Mouse (Mus musculus) heart, adult 18-20 months (tissue): ENCODE results near the gene Dcx. TPM values are rescaled to one million over a fixed set of nuclear protein-coding genes. Genes with fewer than 3 reads are reported as not detected.

Source experiments
- DNase-seq, 2 experiments: peaks; one replicate each; pipeline ENCODE4 v3.0.0; 2021 to 2022; ENCODE audit warnings: mixed read lengths in 1 of 2
- long read RNA-seq, 2 experiments: library from polyadenylated mRNA; stranded (forward); transcript quantifications; one replicate each; pipeline ENCODE4 v2.0.0; 2021
- total RNA-seq, 2 experiments: library from RNA; stranded (reverse); gene quantifications; 2 replicates each; pipeline ENCODE4 v1.2.3; 2021

The Dcx gene
- total RNA-seq, result not detected
- long read RNA-seq, experiment 1, result 0 reads
- long read RNA-seq, experiment 2, result 0 reads

DNA sequence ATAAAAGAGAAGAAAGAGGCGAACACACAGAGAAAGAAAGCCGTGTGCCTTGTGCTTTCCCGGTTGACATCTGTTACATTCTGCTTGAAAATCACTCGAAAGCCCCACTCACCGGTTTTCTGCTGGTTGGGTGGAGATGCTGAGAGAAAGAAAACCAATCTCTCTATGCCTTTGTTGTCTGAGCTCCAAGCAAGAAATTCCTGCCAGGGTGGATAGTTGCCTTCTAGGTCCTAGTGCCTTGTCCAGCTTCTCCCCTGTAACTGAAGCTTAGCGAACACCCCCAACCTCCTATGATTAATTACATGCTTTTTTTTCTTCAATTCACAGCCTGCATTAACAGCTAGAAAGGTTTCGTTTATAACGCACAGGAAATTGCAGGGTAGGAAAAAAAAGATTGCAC is at the start of gene Dcx:
Dcx (minus strand) TSS at position 354 of the 400 bp plus-strand sequence.
- DNase-seq, result no peak

GRCm38 (mm10) chrX:143966249-143966648 is 33.1 kb upstream of the Dcx start:
- no peak for DNase-seq

GRCm38 (mm10) chrX:143933671-143934070 is 560 bp upstream of the Dcx start:
- no peak for DNase-seq

GRCm38 (mm10) chrX:143932530-143932929 is 581 bp downstream of the Dcx start:
- DNase-seq, result no peak

- no peak for DNase-seq
Observed at GRCm38 (mm10) chrX:143931400-143932185, 1.5 kb downstream of the Dcx start.

- no peak for DNase-seq
Observed at GRCm38 (mm10) chrX:143922070-143922469, 11.0 kb downstream of the Dcx start.

- DNase-seq, result peak in 1 of 2 experiments; percentile 2
Observed at GRCm38 (mm10) chrX:143906699-143907471, 26.2 kb downstream of the Dcx start.

- DNase-seq, result peak in 1 of 2 experiments; percentile 23
Observed at GRCm38 (mm10) chrX:143904689-143905088, 28.4 kb downstream of the Dcx start.

GRCm38 (mm10) chrX:143902300-143902699 is 30.8 kb downstream of the Dcx start:
- DNase-seq, result no peak

- no peak for DNase-seq
Observed at GRCm38 (mm10) chrX:143897363-143898285, 35.5 kb downstream of the Dcx start.

DNA sequence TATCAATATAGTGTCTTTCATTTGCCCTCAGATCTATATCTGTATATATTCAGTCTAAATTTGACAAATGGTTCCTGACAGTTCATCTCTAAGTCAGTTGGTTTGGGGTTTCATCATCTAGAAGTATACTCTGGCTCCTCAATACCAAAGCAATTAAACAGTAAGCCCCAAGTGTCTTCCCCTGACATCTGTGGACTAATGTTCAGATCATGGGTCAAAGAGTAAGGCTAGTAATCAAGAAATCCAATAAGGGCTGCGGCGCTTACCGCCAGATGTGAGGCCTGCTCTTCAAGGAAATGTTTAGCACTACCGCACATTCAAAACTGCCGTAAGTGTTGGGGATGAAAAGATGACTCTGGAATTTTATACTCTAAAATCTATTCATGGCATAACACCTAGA is 36.2 kb downstream of the Dcx start:
- DNase-seq, result no peak

DNA sequence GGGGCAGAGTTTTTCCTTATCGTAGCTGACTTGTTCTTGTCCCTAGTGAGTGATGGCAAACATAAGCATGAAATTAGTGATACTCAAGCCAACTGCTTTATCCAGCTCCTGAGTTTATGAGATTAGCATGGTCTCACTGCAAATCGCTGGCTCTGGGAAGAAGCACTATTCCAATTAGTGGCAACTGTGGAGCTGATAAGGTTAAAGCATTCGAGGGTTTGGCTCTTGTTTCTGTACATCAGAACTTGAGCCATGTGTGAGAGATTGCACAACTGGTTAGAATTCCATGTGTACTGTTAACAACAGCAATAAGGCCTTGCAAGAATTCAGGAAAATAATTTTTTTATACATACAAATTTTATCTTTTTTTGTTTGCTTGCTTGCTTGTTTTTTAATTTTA is 39.9 kb downstream of the Dcx start:
- peak in 1 of 2 experiments; percentile 22 for DNase-seq

- DNase-seq, result peak; percentile 47 to 64
Observed at GRCm38 (mm10) chrX:143885765-143886164, 47.3 kb downstream of the Dcx start.

GRCm38 (mm10) chrX:143884953-143885352 is 48.2 kb downstream of the Dcx start:
- DNase-seq, result peak in 1 of 2 experiments; percentile 5

- DNase-seq, result no peak
Observed at GRCm38 (mm10) chrX:143884299-143884698, 48.8 kb downstream of the Dcx start.

DNA sequence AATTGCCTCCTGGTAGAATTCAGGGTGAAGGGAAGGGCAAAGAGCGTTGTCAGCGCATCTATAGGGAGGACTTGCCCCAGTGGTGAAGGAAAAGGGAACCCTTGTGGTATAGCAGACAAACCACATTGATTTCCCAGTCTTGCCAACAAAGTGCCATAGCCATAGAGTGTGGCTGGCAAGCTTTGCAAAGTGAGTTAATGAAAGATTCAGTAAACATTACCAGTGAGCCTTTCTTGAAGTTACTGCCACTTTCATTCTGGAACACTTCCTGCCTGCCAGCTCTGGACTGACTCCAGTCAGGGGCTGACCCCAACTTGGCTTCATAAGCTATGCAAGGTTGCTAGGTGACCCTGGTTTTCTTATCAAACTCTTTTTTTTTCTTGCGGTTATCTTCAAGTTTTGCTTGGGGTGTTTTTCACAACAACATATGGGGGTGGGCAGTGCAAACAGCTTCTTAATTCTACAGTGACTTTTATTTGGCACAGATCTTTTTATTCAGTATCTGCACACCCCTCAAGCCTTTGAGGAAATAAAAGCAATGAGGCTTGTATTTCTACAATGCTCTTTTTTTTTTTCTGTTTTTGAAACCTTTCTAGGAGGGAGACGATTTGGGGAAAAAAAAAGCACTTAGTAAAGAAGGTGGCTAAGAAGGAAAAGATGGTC is 51.2 kb downstream of the Dcx start:
- DNase-seq, result peak in 1 of 2 experiments; percentile 1

DNA sequence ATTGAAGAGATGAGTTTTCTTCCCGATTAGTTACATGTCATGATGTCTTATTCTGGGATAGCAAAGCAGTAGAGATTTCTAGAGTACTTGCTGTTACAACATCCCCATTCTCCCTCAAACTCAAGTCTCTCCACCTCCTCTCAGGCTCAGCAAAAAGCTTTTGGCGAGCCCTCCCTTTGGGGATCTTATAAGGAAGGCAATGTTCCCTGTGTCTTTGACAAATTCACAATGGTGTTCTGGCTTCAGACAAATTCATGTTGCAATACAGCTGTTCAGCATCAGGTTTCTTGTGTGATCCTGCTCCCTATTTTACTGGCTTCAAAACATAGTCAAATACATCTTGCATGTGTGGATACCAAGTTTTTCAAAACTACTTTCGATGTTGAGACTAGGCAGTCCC is 53.5 kb downstream of the Dcx start:
- peak in 1 of 2 experiments; percentile 47 for DNase-seq

DNA sequence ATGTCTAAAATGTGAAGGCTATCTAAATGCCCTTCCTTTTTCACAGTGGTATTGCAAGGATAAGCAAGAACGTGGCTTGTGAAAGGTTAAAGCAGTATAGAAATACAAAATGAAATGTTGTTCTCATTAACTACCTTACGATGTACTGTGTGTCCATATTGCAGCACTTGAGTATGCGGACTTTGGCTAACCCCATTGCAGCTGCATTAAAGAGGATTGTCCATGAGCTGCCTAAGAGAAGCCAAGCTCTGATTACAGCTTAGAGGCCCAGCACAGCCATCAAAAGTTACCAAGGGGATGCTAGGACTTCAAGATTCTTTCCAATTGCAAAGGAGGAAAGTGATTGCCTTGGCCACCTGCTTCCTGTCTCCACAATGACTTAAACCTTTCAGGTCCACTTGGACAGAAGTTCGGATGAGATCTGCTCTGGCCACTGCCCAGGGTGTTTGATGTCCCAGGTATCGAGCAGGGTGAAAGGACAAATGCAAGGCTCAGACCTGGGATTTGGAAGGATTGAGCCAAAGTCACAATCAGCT is 65.9 kb downstream of the Dcx start:
- DNase-seq, result no peak

GRCm38 (mm10) chrX:143851351-143851750 is 81.8 kb downstream of the Dcx start:
- no peak for DNase-seq

GRCm38 (mm10) chrX:143849969-143850368 is 83.1 kb downstream of the Dcx start:
- no peak for DNase-seq

GRCm38 (mm10) chrX:143846637-143847036 is 86.5 kb downstream of the Dcx start:
- DNase-seq, result no peak
